7 mouse cellular contexts compared by ENCODE assay signal in genomic region chr10:61080931-61081255, GRCm38 (mm10). TPM values are rescaled to one million over a fixed set of nuclear protein-coding genes. Genes with fewer than 3 reads are reported as not detected.
A peak's percentile ranks its signal among the peaks of the same experiment; 100 is the strongest.
DNase-seq lines count a peak whose midpoint lies in the region; ATAC-seq and TF ChIP-seq lines count a peak whose summit lies in the region.

No protein-coding gene starts in this region.

- no peaks in the 10 kb centered on the region for H3K27me3 ChIP-seq in kidney, embryonic 14.5 days (ENCODE audit: control insufficient read depth, insufficient read depth, low read length)
- no peaks in the 10 kb centered on the region for H3K27me3 ChIP-seq in forebrain, postnatal 0 days (ENCODE audit: insufficient read depth, low read length)
- no peaks in the 10 kb centered on the region for H3K27me3 ChIP-seq in midbrain, embryonic 15.5 days (replicated peaks)

- no peak overlapping the region for H3K9ac ChIP-seq in kidney, embryonic 14.5 days (ENCODE audit: low read depth, low read length)
- no peak overlapping the region for H3K9ac ChIP-seq in forebrain, postnatal 0 days
- no peak overlapping the region for H3K9ac ChIP-seq in midbrain, embryonic 15.5 days

- peaks cover 9% of the 10 kb centered on the region for H3K4me1 ChIP-seq in kidney, embryonic 14.5 days (ENCODE audit: control insufficient read depth, insufficient read depth, low read length)
- no peaks in the 10 kb centered on the region for H3K4me1 ChIP-seq in forebrain, postnatal 0 days (ENCODE audit: insufficient read depth)
- peaks cover 11% of the 10 kb centered on the region for H3K4me1 ChIP-seq in midbrain, embryonic 15.5 days

- H3K36me3 ChIP-seq in kidney, embryonic 14.5 days (ENCODE audit: control insufficient read depth, insufficient read depth, low read length), result no peaks in the 10 kb centered on the region
- H3K36me3 ChIP-seq in forebrain, postnatal 0 days (ENCODE audit: insufficient read depth), result no peaks in the 10 kb centered on the region
- no peaks in the 10 kb centered on the region for H3K36me3 ChIP-seq in midbrain, embryonic 15.5 days (replicated peaks)

- DNase-seq in kidney, adult 8-10 months, result no peak
- peak; percentile 47 for DNase-seq in MEL-GATA-1-ER (ENCODE audit: extremely low read depth, low read depth)
- DNase-seq in forebrain, postnatal 0 days, result no peak
- DNase-seq in gastrocnemius, postnatal 10 days, result no peak
- DNase-seq in natural killer cell, adult 2 months (ENCODE audit: low spot score in 2 of 2), result no peak

- H3K27ac ChIP-seq in kidney, embryonic 14.5 days (ENCODE audit: low read depth, low read length), result no peak overlapping the region; the same call in 1 of the 2 replicates
- H3K27ac ChIP-seq in forebrain, postnatal 0 days (ENCODE audit: low read depth, low read length), result 0 out of 2 replicates have a peak overlapping the region, but pooled peaks have one; percentile 29
- 0 out of 2 replicates have a peak overlapping the region, but pooled peaks have one; percentile 68 for H3K27ac ChIP-seq in midbrain, embryonic 15.5 days

- H3K9me3 ChIP-seq in kidney, embryonic 14.5 days (ENCODE audit: control insufficient read depth, low read length), result no peaks in the 10 kb centered on the region
- H3K9me3 ChIP-seq in forebrain, postnatal 0 days (ENCODE audit: low read length), result no peaks in the 10 kb centered on the region
- H3K9me3 ChIP-seq in midbrain, embryonic 15.5 days, result no peaks in the 10 kb centered on the region

- TF ChIP-seq CTCF in forebrain, postnatal 0 days (IDR thresholded peaks at IDR 0.05; ENCODE audit: low read depth), result no peak

- H3K4me2 ChIP-seq in kidney, embryonic 14.5 days (replicated peaks; ENCODE audit: low read depth, low read length), result peak overlapping the region; percentile 21; the same call in 1 of the 2 replicates
- H3K4me2 ChIP-seq in forebrain, postnatal 0 days (ENCODE audit: low read depth), result no peak overlapping the region
- H3K4me2 ChIP-seq in midbrain, embryonic 15.5 days, result no peak overlapping the region

- 34% methylated on average over 11 of the region's 11 CpGs for WGBS in kidney, embryonic 14.5 days
- WGBS in forebrain, postnatal 0 days, result 90% methylated on average over 11 of the region's 11 CpGs
- WGBS in midbrain, embryonic 15.5 days, result 85% methylated on average over 11 of the region's 11 CpGs

- 0 out of 2 replicates have a peak, but pooled peaks have one; percentile 29 for ATAC-seq in kidney, embryonic 14.5 days (ENCODE audit: low FRiP score, low TSS enrichment)
- ATAC-seq in forebrain, postnatal 0 days, result no peak
- ATAC-seq in midbrain, embryonic 15.5 days (replicated peaks), result no peak

- H3K4me3 ChIP-seq in kidney, embryonic 14.5 days (ENCODE audit: low read length), result no peak overlapping the region
- H3K4me3 ChIP-seq in forebrain, postnatal 0 days (ENCODE audit: low read depth, low read length), result no peak overlapping the region
- H3K4me3 ChIP-seq in midbrain, embryonic 15.5 days, result no peak overlapping the region

RNA-seq across cellular contexts. Expression of gene Pcbd1, which starts 8.2 kb away (rescaled TPM):
- polyA plus RNA-seq in kidney, embryonic 14.5 days (2014; fragmentation: Nextera tagmentation; extraction: Ambion mirVana), result 140 and 143 TPM in 2 replicates
- total RNA-seq in forebrain, postnatal 0 days (2014; rRNA removed), result 13.6 and 15.3 TPM in 2 replicates
- polyA plus RNA-seq in forebrain, postnatal 0 days (2015; fragmentation: Nextera tagmentation; extraction: Ambion mirVana), result 29.7 and 47.8 TPM in 2 replicates
- 40.7 and 44.2 TPM in 2 replicates for polyA plus RNA-seq in midbrain, embryonic 15.5 days (2015; fragmentation: Nextera tagmentation; extraction: Ambion mirVana)
- total RNA-seq in gastrocnemius, postnatal 10 days (2021), result 1 to 10 TPM; 3.6 to 4.9 TPM
